Mouse (Mus musculus) adrenal gland, postnatal 10 days (tissue): ENCODE measurements around the gene Ccnq. TPM values are rescaled to one million over a fixed set of nuclear protein-coding genes. Genes with fewer than 3 reads are reported as not detected.

Source experiments
- DNase-seq: peaks from one replicate; pipeline ENCODE4 v3.0.0; 2021; ENCODE audit warnings: mixed read lengths
- long read RNA-seq, 2 experiments: library from polyadenylated mRNA; stranded (forward); transcript quantifications; one replicate each; pipeline ENCODE4 v2.0.0; 2021
- total RNA-seq, 2 experiments: library from RNA; stranded (reverse); gene quantifications; 2 replicates each; pipeline ENCODE4 v1.2.3; 2021

The Ccnq gene
- 10 to 100 TPM; 29.1 to 33.7 TPM for total RNA-seq
- long read RNA-seq, experiment 1, transcript Ccnq-201 (1 exons, 1,224 nt), result major isoform, 63 of 63 reads
- long read RNA-seq, experiment 1, partial matches to known transcripts, result 0 of 63 reads
- long read RNA-seq, experiment 1, other reads (novel, unspliced or antisense), result 0 of 63 reads
- long read RNA-seq, experiment 2, transcript Ccnq-201 (1 exons, 1,224 nt), result major isoform, 29 of 30 reads
- long read RNA-seq, experiment 2, partial matches to known transcripts, result 0 of 30 reads
- long read RNA-seq, experiment 2, other reads (novel, unspliced or antisense), result 1 of 30 reads

- peak; percentile 90 for DNase-seq
Observed at GRCm38 (mm10) chr11:78750885-78751842, at the start of gene Ccnq. TSS of gene Ccnq (minus strand) at chr11:78751729.

- DNase-seq, result no peak
Observed at GRCm38 (mm10) chr11:78801094-78801493, 49.6 kb upstream of the Ccnq start.

GRCm38 (mm10) chr11:78796072-78796729 lies 44.7 kb upstream of the Ccnq start:
- no peak for DNase-seq

- no peak for DNase-seq
Observed at GRCm38 (mm10) chr11:78793116-78793515, 41.6 kb upstream of the Ccnq start.

- DNase-seq, result no peak
Observed at GRCm38 (mm10) chr11:78792465-78792864, 40.9 kb upstream of the Ccnq start.

GRCm38 (mm10) chr11:78792055-78792454 lies 40.5 kb upstream of the Ccnq start:
- no peak for DNase-seq

GRCm38 (mm10) chr11:78791582-78791981 lies 40.1 kb upstream of the Ccnq start:
- DNase-seq, result peak; percentile 91

GRCm38 (mm10) chr11:78789370-78790060 lies 38.0 kb upstream of the Ccnq start:
- no peak for DNase-seq

- DNase-seq, result no peak
Observed at GRCm38 (mm10) chr11:78786013-78786431, 34.5 kb upstream of the Ccnq start.

- no peak for DNase-seq
Observed at GRCm38 (mm10) chr11:78782791-78783347, 31.3 kb upstream of the Ccnq start.

GRCm38 (mm10) chr11:78782326-78782725 lies 30.8 kb upstream of the Ccnq start:
- DNase-seq, result peak; percentile 66

- DNase-seq, result no peak
Observed at GRCm38 (mm10) chr11:78780571-78780970, 29.0 kb upstream of the Ccnq start.

- no peak for DNase-seq
Observed at GRCm38 (mm10) chr11:78780002-78780401, 28.5 kb upstream of the Ccnq start.

- no peak for DNase-seq
Observed at GRCm38 (mm10) chr11:78777851-78778680, 26.5 kb upstream of the Ccnq start.

- no peak for DNase-seq
Observed at GRCm38 (mm10) chr11:78771751-78772283, 20.3 kb upstream of the Ccnq start.

GRCm38 (mm10) chr11:78770436-78770835 lies 18.9 kb upstream of the Ccnq start:
- no peak for DNase-seq

GRCm38 (mm10) chr11:78768778-78769177 lies 17.2 kb upstream of the Ccnq start:
- no peak for DNase-seq

GRCm38 (mm10) chr11:78766069-78766830 lies 14.7 kb upstream of the Ccnq start:
- no peak for DNase-seq

- no peak for DNase-seq
Observed at GRCm38 (mm10) chr11:78764820-78765219, 13.3 kb upstream of the Ccnq start.

GRCm38 (mm10) chr11:78764304-78764703 lies 12.8 kb upstream of the Ccnq start:
- DNase-seq, result no peak
